Mouse (Mus musculus): ENCODE results near the gene Zcchc9. TPM values are rescaled to one million over a fixed set of nuclear protein-coding genes. Genes with fewer than 3 reads are reported as not detected.
"Not testable (repeated sequence)": the region's sequence is repeated elsewhere in the genome, so short reads cannot be mapped to it uniquely, and the experiment has no call there.

Zcchc9 gene
- polyA plus RNA-seq, 1 experiment from 2014 or later: 34.7 TPM

DNA sequence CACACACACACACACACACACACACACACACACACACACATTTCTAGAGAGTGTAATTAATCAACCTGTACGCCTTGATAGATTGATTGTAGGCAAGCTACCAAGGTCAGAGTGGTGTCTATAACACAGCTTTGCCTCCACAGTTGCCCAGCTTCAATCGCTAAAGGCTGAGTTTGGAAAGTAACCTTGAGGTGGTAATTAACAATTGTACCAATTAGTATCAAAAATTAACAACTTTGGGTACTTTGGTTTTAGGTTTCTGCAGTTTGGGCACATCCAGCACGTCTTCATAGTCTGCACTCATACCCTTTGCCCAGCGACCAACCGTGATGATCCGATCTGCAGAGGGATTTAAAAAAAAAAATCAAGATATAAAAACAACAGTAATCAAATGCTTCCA lies 10.6 kb downstream of the Zcchc9 start:
- no peak for ATAC-seq (ENCODE audit: insufficient number of reproducible peaks, low FRiP score, low TSS enrichment, low read depth)
- Histone ChIP-seq H3K9ac (no peak overlapping the region), H3K27ac (replicated peaks) (no peak overlapping the region), H3K36me3 (peaks cover 63% of the 10 kb centered on the region), H3K4me3 (replicated peaks) (no peak overlapping the region), H3K4me1 (no peaks in the 10 kb centered on the region), H3K9me3 (replicated peaks) (no peaks in the 10 kb centered on the region), H3K27me3 (no peaks in the 10 kb centered on the region), H3K4me2 (replicated peaks) (no peak overlapping the region)
- 89% methylated on average over 6 of the region's 6 CpGs for WGBS

DNA sequence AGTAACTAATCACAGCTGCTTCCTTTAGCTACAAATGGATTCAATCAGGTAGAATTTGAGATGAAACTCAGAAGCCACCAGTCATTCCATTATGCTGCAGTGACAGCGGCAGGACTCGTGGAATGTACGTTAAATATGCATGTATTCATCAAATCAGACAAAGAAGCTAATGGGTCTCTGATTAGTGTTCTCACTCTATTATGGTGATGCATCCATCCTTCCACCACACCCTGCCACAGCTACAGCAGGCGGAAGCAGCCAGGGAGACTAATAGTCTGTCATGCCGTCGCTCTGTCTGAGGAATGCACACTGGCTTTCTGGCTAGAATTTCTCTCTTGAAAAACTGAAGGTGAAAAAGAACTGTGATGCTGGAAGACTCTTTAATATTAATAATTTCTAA lies 11.5 kb downstream of the Zcchc9 start:
- Histone ChIP-seq H3K27ac (replicated peaks) (no peak overlapping the region), H3K4me1 (no peaks in the 10 kb centered on the region), H3K9ac (no peak overlapping the region), H3K4me3 (replicated peaks) (no peak overlapping the region), H3K27me3 (no peaks in the 10 kb centered on the region), H3K36me3 (peaks cover 55% of the 10 kb centered on the region), H3K4me2 (replicated peaks) (no peak overlapping the region), H3K9me3 (replicated peaks) (no peaks in the 10 kb centered on the region)
- WGBS: 73% methylated on average over 6 of the region's 6 CpGs
- ATAC-seq (ENCODE audit: insufficient number of reproducible peaks, low FRiP score, low TSS enrichment, low read depth): no peak

DNA sequence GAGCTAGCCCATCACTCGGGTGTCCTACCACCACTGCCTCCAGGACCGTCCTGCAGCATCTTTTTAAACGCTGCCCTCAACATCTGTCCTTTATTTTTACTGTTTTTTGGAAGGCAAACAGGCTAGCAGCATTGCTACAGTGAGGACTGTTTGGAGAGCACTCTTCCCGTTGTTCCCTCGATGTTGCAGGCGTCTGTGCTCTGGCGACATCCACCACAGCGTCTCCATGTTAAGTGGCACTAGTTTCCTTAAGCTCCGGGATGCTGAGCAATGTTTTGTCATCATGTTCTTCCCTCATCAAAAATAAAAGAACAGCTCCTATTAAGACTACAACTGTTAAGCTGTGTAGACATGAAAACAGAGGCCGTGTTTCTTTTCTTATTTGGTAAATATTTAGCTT lies 11.9 kb downstream of the Zcchc9 start:
- Histone ChIP-seq H3K9ac (no peak overlapping the region), H3K4me1 (no peaks in the 10 kb centered on the region), H3K27ac (replicated peaks) (no peak overlapping the region), H3K9me3 (replicated peaks) (no peaks in the 10 kb centered on the region), H3K4me2 (replicated peaks) (no peak overlapping the region), H3K4me3 (replicated peaks) (no peak overlapping the region), H3K36me3 (peaks cover 52% of the 10 kb centered on the region), H3K27me3 (no peaks in the 10 kb centered on the region)
- no peak for ATAC-seq (ENCODE audit: insufficient number of reproducible peaks, low FRiP score, low TSS enrichment, low read depth)
- 68% methylated on average over 10 of the region's 10 CpGs for WGBS

DNA sequence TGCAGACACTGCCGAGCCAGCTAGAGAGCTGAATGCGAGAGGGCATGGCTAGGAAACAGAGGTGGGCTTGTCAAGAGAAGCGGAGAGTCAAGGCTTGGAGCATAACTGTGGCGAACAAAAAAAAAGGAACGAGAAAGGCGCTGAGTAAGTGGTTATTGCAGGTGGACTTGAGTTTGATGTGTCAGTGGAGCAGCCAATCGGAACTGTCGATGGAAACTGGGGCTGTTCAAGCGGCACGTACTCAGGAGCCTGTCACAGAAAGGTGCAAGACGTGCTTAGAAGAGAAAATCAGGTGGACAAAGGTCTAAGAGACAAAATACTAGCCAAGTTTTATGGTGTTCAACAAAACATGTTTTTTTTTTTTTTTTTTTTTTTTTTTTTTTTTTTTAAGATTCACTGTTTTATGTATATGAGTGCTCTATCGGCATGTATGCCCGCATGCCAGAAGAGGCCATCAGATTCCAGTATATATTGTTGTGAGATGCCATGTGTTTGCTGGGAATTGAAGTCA lies 12.5 kb downstream of the Zcchc9 start:
- H3K4me2 ChIP-seq (replicated peaks): no peak overlapping the region
- no peaks in the 10 kb centered on the region for H3K9me3 ChIP-seq (replicated peaks)
- WGBS: 95% methylated on average over 13 of the region's 13 CpGs
- H3K4me3 ChIP-seq (replicated peaks): no peak overlapping the region
- no peak overlapping the region for H3K27ac ChIP-seq (replicated peaks)
- no peaks in the 10 kb centered on the region for H3K27me3 ChIP-seq
- no peaks in the 10 kb centered on the region for H3K4me1 ChIP-seq
- H3K36me3 ChIP-seq: peaks cover 47% of the 10 kb centered on the region
- no peak for ATAC-seq (ENCODE audit: insufficient number of reproducible peaks, low FRiP score, low TSS enrichment, low read depth)
- no peak overlapping the region for H3K9ac ChIP-seq

DNA sequence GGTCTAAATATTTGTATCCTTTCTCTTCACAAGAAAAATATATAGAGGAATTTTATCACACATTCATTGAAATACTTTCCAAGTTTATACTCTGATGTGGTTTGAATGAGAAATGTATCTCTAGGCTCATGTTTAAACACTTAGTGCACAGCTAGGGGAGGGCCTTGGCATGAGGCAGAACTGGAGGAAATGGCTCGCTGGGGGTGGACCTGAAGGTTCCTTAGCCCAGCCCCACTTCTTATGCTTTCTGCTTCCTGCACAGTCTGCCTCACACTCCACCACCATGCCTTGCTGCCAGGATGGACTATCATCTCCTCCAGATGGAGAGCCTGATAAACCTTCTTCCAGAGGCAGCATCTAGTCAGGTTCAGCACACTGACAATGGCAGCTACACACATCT lies 15.5 kb downstream of the Zcchc9 start:
- H3K9me3 ChIP-seq (replicated peaks): no peaks in the 10 kb centered on the region
- peaks cover 17% of the 10 kb centered on the region for H3K36me3 ChIP-seq
- H3K27me3 ChIP-seq: no peaks in the 10 kb centered on the region
- H3K4me3 ChIP-seq (replicated peaks): no peak overlapping the region
- H3K9ac ChIP-seq: no peak overlapping the region
- no peak for ATAC-seq (ENCODE audit: insufficient number of reproducible peaks, low FRiP score, low TSS enrichment, low read depth)
- 39% methylated on average over 1 of the region's 1 CpGs for WGBS
- no peak overlapping the region for H3K4me2 ChIP-seq (replicated peaks)
- no peaks in the 10 kb centered on the region for H3K4me1 ChIP-seq
- H3K27ac ChIP-seq (replicated peaks): no peak overlapping the region

DNA sequence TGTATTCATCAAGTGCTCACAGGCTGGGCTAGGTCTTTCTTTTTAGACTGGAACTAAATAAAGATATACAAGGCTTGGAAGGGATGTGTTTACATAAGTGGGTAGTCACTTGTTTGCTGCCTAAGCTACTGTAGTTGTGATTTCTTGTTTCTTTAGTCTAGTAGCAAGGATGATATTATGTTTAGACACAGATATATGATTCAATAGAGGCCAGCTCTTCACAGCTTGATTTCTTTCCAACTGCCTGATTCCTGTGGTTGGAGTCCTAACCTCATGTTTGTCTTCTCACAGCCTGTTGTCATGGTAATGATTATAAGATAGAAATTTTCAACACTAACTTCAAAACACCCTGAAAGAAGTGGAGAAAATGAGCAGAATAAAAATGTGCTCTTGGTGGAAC lies 27.6 kb downstream of the Zcchc9 start:
- Histone ChIP-seq H3K4me2 (replicated peaks) (no peak overlapping the region), H3K9me3 (replicated peaks) (no peaks in the 10 kb centered on the region), H3K9ac (no peak overlapping the region), H3K4me1 (no peaks in the 10 kb centered on the region), H3K36me3 (no peaks in the 10 kb centered on the region), H3K4me3 (replicated peaks) (no peak overlapping the region), H3K27ac (replicated peaks) (no peak overlapping the region), H3K27me3 (no peaks in the 10 kb centered on the region)
- no peak for ATAC-seq (ENCODE audit: insufficient number of reproducible peaks, low FRiP score, low TSS enrichment, low read depth)

DNA sequence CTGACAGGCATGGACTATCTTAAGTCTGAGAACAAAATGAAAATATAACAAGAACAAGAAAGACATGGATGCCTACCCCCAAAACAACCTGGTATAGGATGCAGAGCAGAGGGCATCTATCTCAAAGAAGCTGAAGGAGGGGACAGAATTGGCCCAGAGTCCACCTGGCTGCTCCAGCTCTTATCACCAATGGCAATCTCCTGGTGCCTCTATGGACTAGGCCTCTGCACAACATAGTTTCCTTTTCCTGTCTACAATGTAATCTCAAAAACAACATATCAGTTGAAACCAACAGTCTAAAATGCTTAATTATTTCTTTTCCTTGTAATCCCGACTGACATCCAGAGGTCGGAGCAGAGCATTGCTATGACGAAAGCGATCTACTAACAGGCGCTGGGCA lies 29.4 kb downstream of the Zcchc9 start:
- Histone ChIP-seq H3K36me3 (no peaks in the 10 kb centered on the region), H3K27me3 (no peaks in the 10 kb centered on the region), H3K4me1 (no peaks in the 10 kb centered on the region), H3K9ac (no peak overlapping the region), H3K4me2 (replicated peaks) (no peak overlapping the region), H3K4me3 (replicated peaks) (no peak overlapping the region), H3K27ac (replicated peaks) (no peak overlapping the region), H3K9me3 (replicated peaks) (no peaks in the 10 kb centered on the region)
- ATAC-seq (ENCODE audit: insufficient number of reproducible peaks, low FRiP score, low TSS enrichment, low read depth): no peak
- WGBS: 91% methylated on average over 5 of the region's 5 CpGs

DNA sequence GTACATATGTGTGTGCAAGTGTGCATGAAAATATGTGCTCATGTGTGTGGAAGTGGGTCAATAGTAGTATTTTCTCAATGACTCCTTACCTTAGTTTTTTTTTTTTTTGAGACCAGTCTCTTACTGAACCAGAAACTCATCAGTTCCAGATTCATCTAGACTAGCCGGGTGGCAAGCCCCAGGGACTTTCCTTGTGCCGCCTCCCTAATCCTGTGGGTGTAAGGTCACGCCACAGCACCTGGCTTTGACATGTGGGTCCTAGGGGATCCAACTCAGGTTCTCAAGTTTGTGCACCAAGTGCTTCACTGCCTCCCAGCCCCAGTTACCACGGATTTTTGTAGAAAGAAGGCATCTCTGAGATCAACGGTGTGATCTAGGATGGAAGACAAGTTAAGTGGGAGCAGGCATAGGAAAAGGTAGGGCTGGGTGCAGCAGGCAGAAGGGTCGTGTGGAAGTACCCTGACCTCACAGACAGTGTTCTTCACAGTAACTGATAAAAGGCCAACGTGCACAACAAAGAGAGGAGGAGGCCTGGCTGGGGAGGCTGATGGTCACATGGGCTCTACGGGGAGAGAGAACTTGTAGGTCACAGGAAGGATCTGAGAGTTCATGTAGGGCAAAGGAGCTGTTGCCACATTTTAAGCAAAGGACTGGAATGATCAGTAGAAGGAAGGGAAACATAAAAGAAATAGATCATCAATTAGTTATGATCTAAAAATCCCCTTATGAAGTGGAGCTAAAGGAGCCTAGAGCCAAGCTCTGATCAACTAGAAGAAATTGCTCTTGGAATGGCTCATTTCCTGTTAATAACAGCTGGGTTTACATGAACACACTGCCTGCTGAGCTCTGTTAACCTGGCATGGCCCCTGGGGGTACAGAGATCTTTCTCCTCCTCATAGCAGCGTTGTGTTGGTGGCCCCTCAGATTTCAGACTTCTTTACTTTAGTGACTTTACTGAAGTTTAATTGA lies 38.5 kb downstream of the Zcchc9 start:
- WGBS: 69% methylated on average over 9 of the region's 9 CpGs

DNA sequence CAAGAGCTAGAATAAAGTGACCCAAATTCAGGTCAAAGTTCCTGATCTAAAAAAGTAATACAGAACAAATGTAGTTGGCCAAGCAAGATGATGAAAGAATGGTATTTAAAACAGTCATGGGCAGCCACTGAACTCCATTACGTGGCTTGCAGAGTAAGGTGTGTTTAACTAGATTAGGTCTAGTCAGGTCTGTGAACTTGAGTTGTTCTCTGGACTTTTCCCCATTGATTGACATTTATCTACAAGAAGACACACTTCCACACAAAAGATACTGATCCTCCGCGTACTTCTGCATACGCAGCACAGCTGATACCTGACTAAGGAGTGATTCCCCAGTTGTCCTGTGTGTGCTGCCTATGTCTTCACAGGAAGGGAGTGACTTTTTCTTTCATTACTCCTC lies 41.9 kb downstream of the Zcchc9 start:
- H3K27ac ChIP-seq (replicated peaks): no peak overlapping the region
- no peaks in the 10 kb centered on the region for H3K27me3 ChIP-seq
- no peaks in the 10 kb centered on the region for H3K4me1 ChIP-seq
- H3K9me3 ChIP-seq (replicated peaks): no peaks in the 10 kb centered on the region
- WGBS: 87% methylated on average over 4 of the region's 4 CpGs
- no peak overlapping the region for H3K4me2 ChIP-seq (replicated peaks)
- no peak overlapping the region for H3K9ac ChIP-seq
- no peaks in the 10 kb centered on the region for H3K36me3 ChIP-seq
- ATAC-seq (ENCODE audit: insufficient number of reproducible peaks, low FRiP score, low TSS enrichment, low read depth): no peak
- no peak overlapping the region for H3K4me3 ChIP-seq (replicated peaks)

More for the DNA sequence above, 38.5 kb downstream of the Zcchc9 start:
- Histone ChIP-seq H3K27ac (replicated peaks) (no peak overlapping the region), H3K4me1 (no peaks in the 10 kb centered on the region), H3K9ac (no peak overlapping the region), H3K36me3 (no peaks in the 10 kb centered on the region), H3K4me2 (replicated peaks) (no peak overlapping the region), H3K27me3 (no peaks in the 10 kb centered on the region), H3K9me3 (replicated peaks) (no peaks in the 10 kb centered on the region), H3K4me3 (replicated peaks) (no peak overlapping the region)
- ATAC-seq (ENCODE audit: insufficient number of reproducible peaks, low FRiP score, low TSS enrichment, low read depth): no peak

DNA sequence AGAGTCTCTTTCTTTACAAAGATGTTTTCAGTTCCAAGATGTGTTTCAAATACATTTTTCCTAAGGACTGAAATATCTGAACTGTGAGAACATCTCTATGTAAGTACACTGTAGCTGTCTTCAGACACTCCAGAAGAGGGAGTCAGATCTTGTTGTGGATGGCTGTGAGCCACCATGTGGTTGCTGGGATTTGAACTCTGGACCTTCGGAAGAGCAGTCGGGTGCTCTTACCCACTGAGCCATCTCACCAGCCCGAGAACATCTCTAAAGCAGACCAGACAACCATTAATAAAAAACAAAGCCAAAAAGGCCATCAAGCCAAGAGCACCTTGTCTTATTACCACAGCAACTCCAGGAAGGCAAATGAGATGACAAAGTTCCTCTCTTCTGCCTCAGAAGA lies 43.9 kb downstream of the Zcchc9 start:
- 91% methylated on average over 3 of the region's 3 CpGs for WGBS
- not testable (repeated sequence) for ATAC-seq (ENCODE audit: insufficient number of reproducible peaks, low FRiP score, low TSS enrichment, low read depth); H3K9me3 ChIP-seq (replicated peaks); H3K9ac ChIP-seq; H3K4me1 ChIP-seq; H3K27ac ChIP-seq (replicated peaks); H3K4me2 ChIP-seq (replicated peaks); H3K4me3 ChIP-seq (replicated peaks); H3K36me3 ChIP-seq; H3K27me3 ChIP-seq

DNA sequence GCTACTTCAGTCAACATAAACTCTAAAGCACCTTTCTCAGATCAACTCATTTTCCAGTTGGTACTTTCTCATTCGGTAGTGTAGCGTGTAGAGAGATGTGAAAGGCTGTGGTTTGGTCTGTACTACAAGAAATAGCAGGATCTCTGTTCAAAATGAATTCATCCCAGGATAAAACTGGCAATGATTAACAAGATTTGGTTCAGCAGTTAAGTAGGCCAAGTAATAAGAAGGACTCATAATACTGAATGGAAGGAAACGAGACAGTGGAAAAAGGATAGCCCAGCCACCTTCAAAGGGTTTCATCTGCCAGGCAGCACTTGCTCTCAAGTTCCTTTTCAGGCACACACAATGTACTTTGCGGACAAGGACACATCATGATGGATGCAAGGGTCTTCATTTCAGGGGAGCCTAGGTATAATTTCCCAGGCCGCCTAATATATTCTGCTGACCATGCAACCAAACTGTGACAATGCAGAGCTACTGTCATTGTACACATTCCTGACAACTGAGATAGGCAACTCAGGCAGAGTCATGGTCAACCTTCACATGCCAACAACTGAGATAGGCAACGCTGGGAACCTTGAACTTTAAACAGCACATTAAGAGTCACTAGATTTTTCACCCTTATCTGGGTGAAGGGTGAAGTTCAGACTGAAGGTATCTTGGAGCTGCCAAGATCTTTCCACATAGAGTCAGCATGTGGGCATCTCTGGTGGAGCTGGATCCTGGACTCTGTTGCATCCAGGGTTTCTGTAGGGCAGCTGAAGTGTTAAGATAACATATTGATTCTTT lies 45.7 kb downstream of the Zcchc9 start:
- Histone ChIP-seq H3K36me3 (no peaks in the 10 kb centered on the region), H3K4me2 (replicated peaks) (no peak overlapping the region), H3K27me3 (no peaks in the 10 kb centered on the region), H3K4me3 (replicated peaks) (no peak overlapping the region), H3K27ac (replicated peaks) (no peak overlapping the region), H3K4me1 (no peaks in the 10 kb centered on the region), H3K9ac (no peak overlapping the region), H3K9me3 (replicated peaks) (no peaks in the 10 kb centered on the region)
- 90% methylated on average over 6 of the region's 6 CpGs for WGBS
- ATAC-seq (ENCODE audit: insufficient number of reproducible peaks, low FRiP score, low TSS enrichment, low read depth): no peak
